16 mouse cellular contexts compared by ENCODE assay signal in genomic region chr14:84157412-84157811, GRCm38 (mm10).
"Had no signal": no experiment of that assay in that cellular context is flagged by ENCODE, and none has a peak within 500 bp of the region (broad histone marks: within the 10 kb centered on the region; RNA-seq: fewer than 3 reads in every experiment).

No protein-coding gene starts in this region.

- H3K9me3 ChIP-seq: lung, embryonic 15.5 days; megakaryocyte, embryonic 14.5 days; midbrain, embryonic 12.5 days; neural tube, embryonic 12.5 days; stomach, embryonic 15.5 days had no signal

- H3K4me3 ChIP-seq: lung, embryonic 15.5 days; megakaryocyte, embryonic 14.5 days; midbrain, embryonic 12.5 days; neural tube, embryonic 12.5 days; stomach, embryonic 15.5 days had no signal

- DNase-seq: liver, postnatal 0 days; lung, adult 2 months; lung, postnatal 14 days; lung, postnatal 36 days; midbrain, embryonic 14.5 days; right cerebral cortex, postnatal 14 days; thymus, adult 2 months; thymus, postnatal 25 days; thymus, postnatal 4 days had no signal

- H3K36me3 ChIP-seq: lung, embryonic 15.5 days; midbrain, embryonic 12.5 days; neural tube, embryonic 12.5 days; stomach, embryonic 15.5 days had no signal

- H3K4me1 ChIP-seq: lung, embryonic 15.5 days; megakaryocyte, embryonic 14.5 days; midbrain, embryonic 12.5 days; neural tube, embryonic 12.5 days; stomach, embryonic 15.5 days had no signal

- H3K27ac ChIP-seq: lung, embryonic 15.5 days; macrophage; midbrain, embryonic 12.5 days; neural tube, embryonic 12.5 days; stomach, embryonic 15.5 days; stomach, postnatal 0 days had no signal

- H3K9ac ChIP-seq: liver, postnatal 0 days; lung, embryonic 15.5 days; midbrain, embryonic 12.5 days; neural tube, embryonic 12.5 days; stomach, embryonic 15.5 days had no signal
